Mouse (Mus musculus): ENCODE measurements at regions not wholly inside any gene's neighbourhood (a gene's known extent, or its start where the extent isn't known, plus 50 kb on each side); places are given as distances from the start of the nearest gene placed in this dataset.

- 63% methylated on average over 8 of the region's 8 CpGs for WGBS
- H3K4me1 ChIP-seq = no peaks in the 10 kb centered on the region
- ATAC-seq (ENCODE audit: extremely low read depth, insufficient number of reproducible peaks, low FRiP score, low TSS enrichment) = no peak
Observed at GRCm38 (mm10) chr2:171237276-171237960, 505.8 kb downstream of the Dok5 start.

GRCm38 (mm10) chr2:171232812-171233211 is 501.2 kb downstream of the Dok5 start:
- Histone ChIP-seq H3K4me2 (no peak overlapping the region), H3K27ac (replicated peaks) (no peak overlapping the region), H3K27me3 (replicated peaks) (no peaks in the 10 kb centered on the region), H3K4me3 (no peak overlapping the region), H3K9ac (no peak overlapping the region), H3K9me3 (no peaks in the 10 kb centered on the region), H3K4me1 (no peaks in the 10 kb centered on the region), H3K36me3 (no peaks in the 10 kb centered on the region)
- ATAC-seq (ENCODE audit: extremely low read depth, insufficient number of reproducible peaks, low FRiP score, low TSS enrichment) = no peak

More at GRCm38 (mm10) chr2:171237276-171237960, 505.8 kb downstream of the Dok5 start:
- Histone ChIP-seq H3K4me2 (no peak overlapping the region), H3K27me3 (replicated peaks) (no peaks in the 10 kb centered on the region), H3K36me3 (no peaks in the 10 kb centered on the region), H3K4me3 (no peak overlapping the region), H3K9ac (no peak overlapping the region), H3K9me3 (no peaks in the 10 kb centered on the region), H3K27ac (replicated peaks) (no peak overlapping the region)

DNA sequence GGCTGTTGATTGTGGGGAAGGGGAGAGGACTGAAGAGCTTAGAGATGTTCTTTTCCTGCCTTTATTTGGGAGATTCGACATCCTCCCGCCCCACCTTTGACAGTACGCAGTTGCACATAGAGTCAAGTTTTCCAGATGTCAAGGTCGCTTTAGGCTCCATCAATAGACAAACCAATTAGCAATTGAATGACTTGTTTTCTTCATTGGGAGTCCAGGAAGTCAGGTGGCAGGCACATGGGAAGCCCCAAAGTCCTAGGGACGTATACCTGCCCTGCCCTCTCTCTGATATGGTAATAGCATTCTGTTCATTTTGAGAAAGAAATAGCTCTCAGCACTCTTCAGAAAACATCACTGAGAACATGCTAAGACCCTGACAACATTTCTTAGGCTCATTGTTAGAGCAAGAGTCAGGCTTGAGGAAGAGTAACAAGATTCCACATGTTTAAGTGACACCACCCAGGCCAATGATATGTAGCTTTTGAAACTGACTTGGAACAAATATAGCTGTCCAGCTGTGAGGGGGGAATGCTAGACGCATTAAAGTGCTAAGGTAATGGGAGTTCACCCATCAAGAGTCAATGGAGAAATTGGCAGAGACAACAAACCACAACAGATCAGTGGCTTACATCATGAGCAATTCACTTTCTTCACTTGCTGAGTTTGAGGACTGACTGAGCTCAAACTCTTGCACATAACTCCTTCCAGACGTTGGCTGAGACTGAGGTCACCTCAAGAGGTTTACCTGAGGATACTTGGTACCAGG is 499.9 kb downstream of the Dok5 start:
- H3K27me3 ChIP-seq (replicated peaks) = no peaks in the 10 kb centered on the region
- no peak for ATAC-seq (ENCODE audit: extremely low read depth, insufficient number of reproducible peaks, low FRiP score, low TSS enrichment)
- H3K4me2 ChIP-seq = no peak overlapping the region
- H3K9ac ChIP-seq = no peak overlapping the region
- no peak overlapping the region for H3K4me3 ChIP-seq
- H3K36me3 ChIP-seq = no peaks in the 10 kb centered on the region
- no peaks in the 10 kb centered on the region for H3K4me1 ChIP-seq
- H3K27ac ChIP-seq (replicated peaks) = no peak overlapping the region
- no peaks in the 10 kb centered on the region for H3K9me3 ChIP-seq
- WGBS = 76% methylated on average over 7 of the region's 7 CpGs

- no peaks in the 10 kb centered on the region for H3K4me1 ChIP-seq
- no peak overlapping the region for H3K4me2 ChIP-seq
- no peaks in the 10 kb centered on the region for H3K36me3 ChIP-seq
- no peaks in the 10 kb centered on the region for H3K9me3 ChIP-seq
- 65% methylated on average over 12 of the region's 12 CpGs for WGBS
- no peak for ATAC-seq (ENCODE audit: extremely low read depth, insufficient number of reproducible peaks, low FRiP score, low TSS enrichment)
- no peak overlapping the region for H3K4me3 ChIP-seq
- no peak overlapping the region for H3K27ac ChIP-seq (replicated peaks)
- no peak overlapping the region for H3K9ac ChIP-seq
- H3K27me3 ChIP-seq (replicated peaks) = no peaks in the 10 kb centered on the region
Observed at GRCm38 (mm10) chr2:171230536-171230935, 498.9 kb downstream of the Dok5 start.

DNA sequence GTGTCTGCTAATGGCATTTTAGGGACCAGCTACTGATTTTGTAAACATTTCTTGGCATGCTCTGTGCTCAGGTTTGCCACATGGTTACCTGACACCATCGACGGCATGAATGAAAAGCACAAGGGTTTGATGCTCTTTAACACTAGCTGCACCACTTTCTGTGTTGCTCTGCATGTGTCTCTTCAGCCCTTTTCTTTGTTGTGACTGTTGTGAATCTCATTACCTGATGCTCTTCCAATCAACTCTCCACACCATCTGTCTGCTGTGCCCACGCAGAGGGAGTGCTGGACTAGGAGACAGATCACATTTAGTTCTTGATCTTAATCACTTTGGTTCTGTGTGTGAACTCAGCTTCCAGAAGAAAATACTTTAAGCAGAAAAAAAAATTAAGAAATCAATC is 496.6 kb downstream of the Dok5 start:
- H3K36me3 ChIP-seq = no peaks in the 10 kb centered on the region
- no peak overlapping the region for H3K4me3 ChIP-seq
- WGBS = 72% methylated on average over 3 of the region's 3 CpGs

GRCm38 (mm10) chr2:171213792-171214191 is 482.2 kb downstream of the Dok5 start:
- Histone ChIP-seq H3K4me1 (no peaks in the 10 kb centered on the region), H3K9ac (no peak overlapping the region), H3K36me3 (no peaks in the 10 kb centered on the region), H3K4me2 (no peak overlapping the region), H3K9me3 (no peaks in the 10 kb centered on the region), H3K27ac (replicated peaks) (no peak overlapping the region), H3K4me3 (no peak overlapping the region), H3K27me3 (replicated peaks) (no peaks in the 10 kb centered on the region)
- ATAC-seq (ENCODE audit: extremely low read depth, insufficient number of reproducible peaks, low FRiP score, low TSS enrichment) = no peak
- 70% methylated on average over 6 of the region's 6 CpGs for WGBS

More for the DNA sequence above, 496.6 kb downstream of the Dok5 start:
- no peaks in the 10 kb centered on the region for H3K4me1 ChIP-seq
- no peak overlapping the region for H3K4me2 ChIP-seq
- ATAC-seq (ENCODE audit: extremely low read depth, insufficient number of reproducible peaks, low FRiP score, low TSS enrichment) = no peak
- no peaks in the 10 kb centered on the region for H3K9me3 ChIP-seq
- no peaks in the 10 kb centered on the region for H3K27me3 ChIP-seq (replicated peaks)
- H3K27ac ChIP-seq (replicated peaks) = no peak overlapping the region
- no peak overlapping the region for H3K9ac ChIP-seq

GRCm38 (mm10) chr2:171196472-171196871 is 464.9 kb downstream of the Dok5 start:
- WGBS = 69% methylated on average over 7 of the region's 7 CpGs
- H3K4me2 ChIP-seq = no peak overlapping the region
- no peaks in the 10 kb centered on the region for H3K4me1 ChIP-seq
- H3K27me3 ChIP-seq (replicated peaks) = no peaks in the 10 kb centered on the region
- H3K27ac ChIP-seq (replicated peaks) = no peak overlapping the region
- ATAC-seq (ENCODE audit: extremely low read depth, insufficient number of reproducible peaks, low FRiP score, low TSS enrichment) = no peak
- H3K9me3 ChIP-seq = peaks cover 4% of the 10 kb centered on the region; the same call in 1 of the 2 replicates
- no peak overlapping the region for H3K4me3 ChIP-seq
- H3K36me3 ChIP-seq = no peaks in the 10 kb centered on the region
- no peak overlapping the region for H3K9ac ChIP-seq

GRCm38 (mm10) chr2:171192181-171192580 is 460.6 kb downstream of the Dok5 start:
- H3K4me2 ChIP-seq = no peak overlapping the region
- H3K4me1 ChIP-seq = no peaks in the 10 kb centered on the region
- no peaks in the 10 kb centered on the region for H3K36me3 ChIP-seq
- H3K4me3 ChIP-seq = no peak overlapping the region
- ATAC-seq (ENCODE audit: extremely low read depth, insufficient number of reproducible peaks, low FRiP score, low TSS enrichment) = no peak
- peaks cover 4% of the 10 kb centered on the region; the same call in 1 of the 2 replicates for H3K9me3 ChIP-seq
- no peak overlapping the region for H3K9ac ChIP-seq
- 70% methylated on average over 5 of the region's 5 CpGs for WGBS
- no peaks in the 10 kb centered on the region for H3K27me3 ChIP-seq (replicated peaks)
- no peak overlapping the region for H3K27ac ChIP-seq (replicated peaks)
